Mouse (Mus musculus): ENCODE data around the gene Fam166b.

DNA sequence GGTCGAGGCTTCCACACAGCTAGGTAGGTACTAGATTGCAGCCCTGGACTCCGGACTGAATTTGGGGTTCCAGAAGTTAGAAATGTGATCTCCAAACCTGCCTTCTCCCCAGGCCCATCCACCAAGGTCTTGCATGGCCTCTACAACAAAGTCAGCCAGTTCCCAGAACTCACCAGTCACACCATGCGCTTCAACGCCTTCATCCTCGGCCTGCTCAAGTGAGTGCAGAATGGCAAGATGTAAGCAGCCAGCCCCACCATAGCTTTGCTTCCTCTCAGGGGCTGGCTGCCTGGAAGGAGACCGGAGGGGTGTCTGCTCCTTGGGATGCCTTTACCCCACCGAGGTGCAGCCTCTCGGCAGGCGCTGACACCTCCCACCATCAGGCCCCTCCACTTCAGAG is 4.9 kb downstream of the Fam166b start:
- TF ChIP-seq CTCF (IDR thresholded peaks at IDR 0.05; ENCODE audit: control insufficient read depth, insufficient read depth, insufficient replicate concordance, low read depth, low read length) (no peak), POLR2A (IDR thresholded peaks at IDR 0.05; ENCODE audit: control insufficient read depth, low read depth, low read length) (no peak)
